Mouse (Mus musculus) CH12.LX (cell line): Measurements from ENCODE around the gene Rhbdf2. TPM values are rescaled to one million over a fixed set of nuclear protein-coding genes. Genes with fewer than 3 reads are reported as not detected.

Experiments
- DNase-seq: peaks from one replicate; pipeline ENCODE4 v3.0.0-alpha.2; 2013; ENCODE audit errors: extremely low read depth
- H3K27ac ChIP-seq: 2 replicates; pipeline ENCODE4 v1.5.1; 2012; ENCODE audit warnings: low read depth, mild to moderate bottlenecking, control low read depth, moderate library complexity; ENCODE audit not compliant: insufficient read depth
- H3K27me3 ChIP-seq: replicated peaks from 2 replicates; pipeline ENCODE3; 2012; ENCODE audit warnings: inconsistent platforms
- H3K36me3 ChIP-seq, 2 experiments: replicated peaks in 1 of 2; 2 replicates each; pipeline versions ENCODE3 to v1.6.1; 2012; ENCODE audit warnings: inconsistent platforms in 1 of 2, low read length in 1 of 2, mild to moderate bottlenecking in 1 of 2, mixed read lengths in 1 of 2, moderate library complexity in 1 of 2; ENCODE audit not compliant: control insufficient read depth in 1 of 2, insufficient read depth in 1 of 2
- H3K4me1 ChIP-seq, 2 experiments: 2 replicates each; pipeline ENCODE4 v1.6.1; 2012; ENCODE audit warnings: inconsistent platforms in 1 of 2, moderate library complexity in 1 of 2; ENCODE audit not compliant: insufficient read depth in 2 of 2, control insufficient read depth in 1 of 2
- H3K4me2 ChIP-seq: 2 replicates; pipeline ENCODE4 v1.6.1; 2012; ENCODE audit warnings: low read depth, mild to moderate bottlenecking, control low read depth; ENCODE audit not compliant: poor library complexity, insufficient read depth, severe bottlenecking
- H3K4me3 ChIP-seq, 3 experiments: fragments of 150-350 bp in 1 of 3; sonication (generic) in 1 of 3; replicated peaks in 1 of 3; 2 replicates each; pipeline versions ENCODE3 to v1.5.1; 2011 to 2012; ENCODE audit warnings: low read depth in 2 of 3, low read length in 2 of 3, mild to moderate bottlenecking in 2 of 3, moderate library complexity in 2 of 3, control low read depth in 1 of 3, improper control_type of control experiment in 1 of 3, inconsistent platforms in 1 of 3, mixed read lengths in 1 of 3; ENCODE audit not compliant: poor library complexity in 1 of 3
- H3K79me2 ChIP-seq: replicated peaks from 2 replicates; pipeline ENCODE4 v1.6.1; 2012; ENCODE audit warnings: mild to moderate bottlenecking, moderate library complexity; ENCODE audit not compliant: control insufficient read depth, poor library complexity, insufficient read depth, severe bottlenecking; ENCODE audit errors: extremely low read depth
- H3K9ac ChIP-seq: 2 replicates; pipeline ENCODE4 v1.6.1; 2012; ENCODE audit warnings: low read depth, mild to moderate bottlenecking, control low read depth, moderate library complexity; ENCODE audit not compliant: insufficient read depth
- H3K9me3 ChIP-seq: replicated peaks from 2 replicates; pipeline ENCODE3; 2012; ENCODE audit warnings: low read length, inconsistent platforms, mixed read lengths
- BHLHE40 ChIP-seq: IDR thresholded peaks from 2 replicates; pipeline ENCODE4 v1.6.1; 2011; ENCODE audit warnings: mild to moderate bottlenecking, low read depth, low read length, improper control_type of control experiment
- CHD1 ChIP-seq: IDR thresholded peaks from 2 replicates; pipeline ENCODE4 v1.6.1; 2012; ENCODE audit warnings: low read depth, low read length, improper control_type of control experiment, inconsistent platforms
- CHD2 ChIP-seq: IDR thresholded peaks from 2 replicates; pipeline ENCODE4 v1.6.1; 2011; ENCODE audit warnings: low read length, improper control_type of control experiment
- CTCF ChIP-seq, 2 experiments: IDR thresholded peaks in 1 of 2; conservative IDR thresholded peaks in 1 of 2; 2 replicates each; pipeline ENCODE4 v1.5.1; 2011 to 2012; ENCODE audit warnings: low read depth in 2 of 2, low read length in 2 of 2, improper control_type of control experiment in 1 of 2, inconsistent platforms in 1 of 2, mild to moderate bottlenecking in 1 of 2, moderate library complexity in 1 of 2
- E2F4 ChIP-seq: IDR thresholded peaks from 2 replicates; pipeline ENCODE4 v1.6.1; 2011; ENCODE audit warnings: low read depth, low read length, improper control_type of control experiment; ENCODE audit not compliant: insufficient replicate concordance
- ELF1 ChIP-seq: IDR thresholded peaks from 2 replicates; pipeline ENCODE4 v1.6.1; 2014; ENCODE audit warnings: low read depth, mild to moderate bottlenecking, inconsistent platforms, low read length, improper control_type of control experiment
- EP300 ChIP-seq: IDR thresholded peaks from 2 replicates; pipeline ENCODE4 v1.6.1; 2011; ENCODE audit warnings: low read length, improper control_type of control experiment
- ETS1 ChIP-seq: conservative IDR thresholded peaks from 2 replicates; pipeline ENCODE4 v1.6.1; 2012; ENCODE audit warnings: low read depth, mild to moderate bottlenecking, inconsistent platforms, low read length, improper control_type of control experiment, moderate library complexity
- GABPA ChIP-seq: IDR thresholded peaks from 2 replicates; pipeline ENCODE4 v1.6.1; 2012; ENCODE audit warnings: low read depth, low read length, improper control_type of control experiment, inconsistent platforms; ENCODE audit not compliant: insufficient replicate concordance
- HCFC1 ChIP-seq: IDR thresholded peaks from 2 replicates; pipeline ENCODE4 v1.6.1; 2012; ENCODE audit warnings: low read depth, mild to moderate bottlenecking, inconsistent platforms, low read length, improper control_type of control experiment
- IRF4 ChIP-seq: IDR thresholded peaks from 2 replicates; pipeline ENCODE4 v1.6.1; 2014; ENCODE audit warnings: low read depth, mild to moderate bottlenecking, inconsistent platforms, low read length, improper control_type of control experiment
- JUN ChIP-seq: IDR thresholded peaks from 2 replicates; pipeline ENCODE4 v1.6.1; 2011; ENCODE audit warnings: low read depth, mild to moderate bottlenecking, low read length, improper control_type of control experiment, moderate library complexity; ENCODE audit not compliant: insufficient read depth
- JUND ChIP-seq: conservative IDR thresholded peaks from 2 replicates; pipeline ENCODE4 v1.6.1; 2011; ENCODE audit warnings: low read depth, low read length, improper control_type of control experiment
- KAT2A ChIP-seq: IDR thresholded peaks from 2 replicates; pipeline ENCODE4 v1.6.1; 2012; ENCODE audit warnings: low read length, improper control_type of control experiment, inconsistent platforms; ENCODE audit not compliant: insufficient replicate concordance
- MAFK ChIP-seq: IDR thresholded peaks from 2 replicates; pipeline ENCODE4 v1.6.1; 2011; ENCODE audit warnings: low read length, improper control_type of control experiment; ENCODE audit not compliant: insufficient replicate concordance
- MAZ ChIP-seq: IDR thresholded peaks from 2 replicates; pipeline ENCODE4 v1.6.1; 2012; ENCODE audit warnings: low read depth, mild to moderate bottlenecking, inconsistent platforms, low read length, improper control_type of control experiment, moderate library complexity
- MXI1 ChIP-seq: IDR thresholded peaks from 2 replicates; pipeline ENCODE4 v1.6.1; 2011; ENCODE audit warnings: mild to moderate bottlenecking, low read depth, low read length, improper control_type of control experiment
- MYC ChIP-seq: IDR thresholded peaks from 2 replicates; pipeline ENCODE4 v1.6.1; 2011; ENCODE audit warnings: low read depth, mild to moderate bottlenecking, improper control_type of control experiment, low read length
- NELFE ChIP-seq: IDR thresholded peaks from 2 replicates; pipeline ENCODE4 v1.6.1; 2011; ENCODE audit warnings: low read depth, low read length, improper control_type of control experiment
- NRF1 ChIP-seq: IDR thresholded peaks from 2 replicates; pipeline ENCODE4 v1.6.1; 2014; ENCODE audit warnings: low read depth, mild to moderate bottlenecking, inconsistent platforms, low read length, improper control_type of control experiment, moderate library complexity
- PAX5 ChIP-seq: IDR thresholded peaks from 2 replicates; pipeline ENCODE4 v1.6.1; 2012; ENCODE audit warnings: low read length, inconsistent platforms, mixed read lengths
- POLR2A ChIP-seq: IDR thresholded peaks from 2 replicates; pipeline ENCODE4 v1.6.1; 2011; ENCODE audit warnings: low read depth, mild to moderate bottlenecking, improper control_type of control experiment, low read length
- RCOR1 ChIP-seq: conservative IDR thresholded peaks from 2 replicates; pipeline ENCODE4 v1.6.1; 2012; ENCODE audit warnings: low read depth, mild to moderate bottlenecking, inconsistent platforms, low read length, improper control_type of control experiment
- SIN3A ChIP-seq: IDR thresholded peaks from 2 replicates; pipeline ENCODE4 v1.6.1; 2012; ENCODE audit warnings: low read length, improper control_type of control experiment, inconsistent platforms
- SMC3 ChIP-seq: IDR thresholded peaks from 2 replicates; pipeline ENCODE4 v1.6.1; 2011; ENCODE audit warnings: low read depth, low read length, improper control_type of control experiment
- TBP ChIP-seq: conservative IDR thresholded peaks from 2 replicates; pipeline ENCODE4 v1.6.1; 2011; ENCODE audit warnings: low read depth, low read length, improper control_type of control experiment
- TCF12 ChIP-seq: IDR thresholded peaks from 2 replicates; pipeline ENCODE4 v1.6.1; 2014; ENCODE audit warnings: low read depth, mild to moderate bottlenecking, inconsistent platforms, low read length, improper control_type of control experiment
- UBTF ChIP-seq: IDR thresholded peaks from 2 replicates; pipeline ENCODE4 v1.6.1; 2012; ENCODE audit warnings: low read depth, mild to moderate bottlenecking, inconsistent platforms, low read length, improper control_type of control experiment, moderate library complexity
- USF1 ChIP-seq: IDR thresholded peaks from 2 replicates; pipeline ENCODE4 v1.6.1; 2014; ENCODE audit warnings: low read depth, mild to moderate bottlenecking, inconsistent platforms, low read length, improper control_type of control experiment
- USF2 ChIP-seq: conservative IDR thresholded peaks from 2 replicates; pipeline ENCODE4 v1.6.1; 2011; ENCODE audit warnings: low read depth, low read length, improper control_type of control experiment
- ZC3H11A ChIP-seq: IDR thresholded peaks from 2 replicates; pipeline ENCODE4 v1.6.1; 2012; ENCODE audit warnings: low read depth, mild to moderate bottlenecking, inconsistent platforms, low read length, improper control_type of control experiment
- ZKSCAN1 ChIP-seq: IDR thresholded peaks from 2 replicates; pipeline ENCODE4 v1.6.1; 2012; ENCODE audit warnings: low read depth, inconsistent platforms, low read length, improper control_type of control experiment, borderline replicate concordance
- ZMIZ1 ChIP-seq: IDR thresholded peaks from 2 replicates; pipeline ENCODE4 v1.6.1; 2012; ENCODE audit warnings: low read depth, mild to moderate bottlenecking, inconsistent platforms, low read length, improper control_type of control experiment
- ZNF384 ChIP-seq: IDR thresholded peaks from 2 replicates; pipeline ENCODE4 v1.6.1; 2012; ENCODE audit warnings: low read depth, low read length, improper control_type of control experiment, inconsistent platforms
- dilution Hi-C: fragments of 300-500 bp; cut with MboI; formaldehyde crosslinking; loops from 2 replicates; pipeline ENCODE4 v1.14.3; 2020; ENCODE audit warnings: low sequenced_read_pairs; ENCODE audit not compliant: extremely low pct_unique_long_range_greater_than_20kb, extremely low pct_ligation_motif_present
- in situ Hi-C: fragments of 300-500 bp; cut with MboI; formaldehyde crosslinking; loops from 3 replicates; pipeline ENCODE4 v1.14.3; 2019; ENCODE audit warnings: low sequenced_read_pairs, low pct_ligation_motif_present, low pct_unique_long_range_greater_than_20kb, mixed read lengths
- polyA plus RNA-seq: library from polyadenylated mRNA; unstranded; fragments of >175 nt; gene quantifications from 2 replicates; pipeline ENCODE4 v1.2.1, GENCODE M21; 2012; ENCODE audit warnings: low read depth; ENCODE audit not compliant: insufficient read length
- total RNA-seq, 2 experiments: library from RNA; depleted of rRNA; stranded (reverse); fragments of 300-350 nt in 1 of 2; fragments of >200 nt in 1 of 2; gene quantifications; 2 replicates each; pipeline ENCODE4 v1.2.3; 2012 to 2014

Rhbdf2 gene
- total and polyA plus RNA-seq, 3 experiments: 3.1 to 14.7 (median 12.1) TPM

DNA sequence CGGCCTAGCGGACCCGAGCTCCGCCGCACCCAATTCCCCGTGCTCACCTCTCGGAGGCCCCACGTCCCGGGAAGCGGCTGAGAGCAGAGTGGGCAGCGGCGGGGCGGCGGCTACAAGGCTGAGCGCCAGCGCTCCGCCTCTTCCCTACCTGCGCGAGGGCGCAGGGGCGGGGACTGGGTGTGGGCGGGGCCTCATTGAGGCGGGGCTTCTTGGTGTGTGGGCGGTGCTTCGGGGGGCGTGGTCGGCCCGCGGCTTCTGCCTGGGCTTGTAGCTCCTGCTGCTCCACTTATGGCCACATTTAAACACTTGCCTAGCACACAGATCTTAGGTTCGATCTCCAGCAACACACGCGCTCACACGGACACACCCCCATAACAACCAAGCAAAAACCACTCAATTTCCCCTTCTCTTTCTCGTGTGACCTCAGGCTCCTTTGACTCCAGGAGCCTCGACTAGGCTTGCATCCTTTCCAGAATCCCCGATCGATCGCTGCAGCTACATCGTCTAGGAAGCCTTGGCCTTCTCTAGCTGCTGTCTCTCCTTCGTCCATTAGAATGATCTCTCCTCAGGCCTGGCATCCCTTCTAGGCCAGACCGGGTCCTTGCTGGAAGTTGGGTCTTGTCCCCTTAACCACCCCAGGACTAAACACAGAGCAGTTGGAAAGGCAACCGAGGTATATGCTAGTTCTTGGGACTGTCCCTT is 2.5 kb downstream of the Rhbdf2 start (continued):
- TF ChIP-seq JUND (no peak), CHD2 (no peak), MAZ (no peak), NELFE (peak; percentile 63), KAT2A (no peak), ZMIZ1 (peak; percentile 75), SIN3A (peak; percentile 79)

DNA sequence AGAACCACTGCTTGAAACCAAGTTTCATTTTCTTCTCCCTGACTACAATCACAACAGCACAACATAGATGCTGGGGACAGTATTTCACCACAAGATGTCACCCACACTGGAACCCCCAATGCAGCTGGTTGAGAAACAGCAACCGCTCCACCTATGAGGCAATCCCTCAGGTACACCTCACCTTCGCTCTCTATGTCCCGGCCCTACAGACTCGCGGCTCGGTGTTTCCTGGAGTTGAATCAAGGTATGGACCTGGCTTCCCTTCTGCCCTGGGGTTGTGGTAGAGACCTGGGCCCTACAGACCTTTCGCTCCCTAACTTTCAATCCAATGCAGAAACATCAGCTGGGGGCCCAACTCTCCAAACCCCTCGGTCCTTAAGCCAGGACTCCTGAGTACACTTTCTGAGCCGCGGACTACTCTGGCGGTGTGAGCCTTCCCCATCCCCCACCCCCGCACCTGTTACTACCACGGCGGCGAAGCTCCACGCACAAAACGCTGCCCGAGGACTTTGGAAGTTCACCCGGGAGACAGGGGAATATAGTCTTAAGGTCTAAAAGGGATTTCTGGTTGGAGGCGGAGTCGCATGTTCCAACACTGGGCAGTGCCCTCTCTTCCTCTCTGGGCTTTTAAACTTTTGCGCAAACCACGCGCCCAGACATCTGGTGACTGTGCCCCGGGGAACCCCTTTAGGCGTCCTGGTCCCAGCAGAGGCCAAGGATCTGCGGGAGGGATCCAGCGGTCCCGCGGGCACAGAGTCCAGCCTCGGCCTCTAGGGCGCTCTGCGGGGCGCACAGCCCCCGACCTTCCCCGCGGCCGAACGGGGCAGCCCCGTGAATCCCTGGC is 3.3 kb downstream of the Rhbdf2 start:
- Histone ChIP-seq H3K27me3 (no peaks in the 10 kb centered on the region), H3K9ac (peak overlapping the region; percentile 89), H3K4me2 (peak overlapping the region; percentile 93), H3K27ac (no peak overlapping the region), H3K4me1 (peaks cover 52 to 86% of the 10 kb centered on the region in 2 experiments), H3K79me2 (no peaks in the 10 kb centered on the region), H3K36me3 (peaks cover 0 to 5% of the 10 kb centered on the region in 2 experiments), H3K9me3 (no peaks in the 10 kb centered on the region), H3K4me3 (peak overlapping the region; percentile 76 to 93 (median 86))
- in situ Hi-C loops (no loop called here), dilution Hi-C loops (no loop called here)
- no peak for DNase-seq
- TF ChIP-seq ZMIZ1 (no peak), JUN (no peak), MAZ (no peak), BHLHE40 (0 out of 2 replicates have a peak, but pooled peaks have one; percentile 6), HCFC1 (no peak), RCOR1 (no peak), E2F4 (no peak), TBP (no peak), JUND (no peak), SIN3A (no peak), POLR2A (no peak), IRF4 (peak; percentile 4; the same call in 1 of the 2 replicates), GABPA (no peak), USF2 (no peak), ZC3H11A (no peak), EP300 (no peak), MAFK (no peak), TCF12 (no peak), CHD2 (peak; percentile 80), KAT2A (no peak), ZNF384 (no peak), NELFE (no peak), USF1 (no peak), SMC3 (no peak; the same call in 1 of the 2 replicates), ETS1 (no peak), MXI1 (no peak), ZKSCAN1 (no peak), MYC (no peak), ELF1 (no peak), CHD1 (no peak), PAX5 (no peak), NRF1 (no peak), CTCF (conservative IDR thresholded peaks at IDR 0.05 in 1 of 2, IDR thresholded peaks at IDR 0.05 in 1 of 2; ENCODE audit: low read depth in 2 of 2, low read length in 2 of 2) (peak in 1 of 2 experiments; percentile 38; a peak in 2 of 4 replicates), UBTF (no peak)
